Mouse (Mus musculus) c-Kit-positive CD71-negative TER-119-negative erythroid progenitor cells, embryonic 14.5 days (primary cell): ENCODE measurements around the gene Naaa.

Experiments used
- DNase-seq: peaks from one replicate; pipeline ENCODE4 v3.0.0-alpha.2; 2013; ENCODE audit warnings: low read depth

Naaa gene

GRCm38 (mm10) chr5:92212231-92212630 is 65.7 kb downstream of the Naaa start:
- no peak for DNase-seq

DNA sequence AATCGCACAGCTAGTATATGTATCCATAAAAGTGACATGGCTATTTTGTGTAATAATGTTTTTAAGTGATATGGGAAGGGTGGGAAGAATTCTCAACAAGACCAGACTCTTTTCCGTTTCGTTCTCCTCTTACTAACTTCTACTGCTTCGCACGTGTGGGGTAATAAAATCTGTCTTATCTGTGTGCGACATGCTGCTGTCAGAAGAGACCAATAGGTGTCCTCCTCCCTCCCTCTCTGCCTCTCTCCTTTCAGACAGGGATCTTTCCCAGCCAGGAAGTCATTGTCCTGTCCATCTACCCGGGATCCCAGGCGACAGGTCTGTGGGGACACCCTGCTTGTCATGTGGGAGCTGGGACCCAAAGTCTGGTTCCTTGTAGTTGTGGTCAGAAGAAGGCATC is 67.8 kb downstream of the Naaa start:
- no peak for DNase-seq
